Mouse (Mus musculus): ENCODE results near the gene Bcl11b.

DNA sequence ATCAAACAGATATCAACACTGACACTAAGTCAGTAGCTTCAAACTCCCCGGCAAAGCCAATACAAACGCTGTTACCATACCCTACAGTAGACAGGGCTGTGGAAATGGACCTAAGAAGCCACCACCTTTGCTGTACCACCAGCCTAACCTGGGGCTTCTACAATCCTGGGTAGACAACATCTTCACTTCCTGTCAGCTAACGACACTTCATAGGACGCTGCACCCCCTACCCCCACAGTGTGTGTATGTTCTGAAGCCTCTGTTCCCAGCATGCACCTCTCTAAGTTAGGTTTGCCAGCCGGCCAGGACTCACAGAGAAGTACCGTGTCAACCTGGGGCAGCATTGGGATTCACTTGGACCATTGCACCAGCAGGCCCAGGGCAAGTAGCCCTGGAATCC is 84.6 kb downstream of the Bcl11b start:
- TF ChIP-seq CTCF (IDR thresholded peaks at IDR 0.05) (no peak), POLR2A (IDR thresholded peaks at IDR 0.05; ENCODE audit: insufficient read depth, low read depth, low read length) (no peak), EP300 (IDR thresholded peaks at IDR 0.05; ENCODE audit: insufficient read depth, low read depth, low read length) (no peak)
